In genomic region chr7:47139823-47140325, GRCm38 (mm10) we compare ENCODE assay signal across 24 mouse cellular contexts. TPM values are rescaled to one million over a fixed set of nuclear protein-coding genes. Genes with fewer than 3 reads are reported as not detected.
"Had no signal": no experiment of that assay in that cellular context is flagged by ENCODE, and none has a peak within 500 bp of the region (broad histone marks: within the 10 kb centered on the region; RNA-seq: fewer than 3 reads in every experiment).

No protein-coding gene starts in this region.

- H3K27ac ChIP-seq: layer of hippocampus, adult 2 months; limb, embryonic 10.5 days; limb, embryonic 13.5 days; liver, embryonic 12.5 days; liver, embryonic 15.5 days; lung, embryonic 15.5 days; neural tube, embryonic 13.5 days had no signal

- H3K36me3 ChIP-seq: limb, embryonic 10.5 days; limb, embryonic 13.5 days; liver, embryonic 12.5 days; liver, embryonic 15.5 days; lung, embryonic 15.5 days; neural tube, embryonic 13.5 days had no signal

- DNase-seq: kidney, adult 18-20 months; kidney, adult 9 months; kidney, postnatal 25 days; layer of hippocampus, adult 9-11 months; liver; lung, adult 18-20 months; lung, postnatal 10 days; lung, postnatal 36 days; midbrain, embryonic 14.5 days; retina, postnatal 1 day; right cerebral cortex, postnatal 25 days; spleen, adult 18-20 months; thymus, adult 18-20 months; thymus, postnatal 36 days had no signal

- H3K4me3 ChIP-seq: layer of hippocampus, adult 2 months; limb, embryonic 10.5 days; limb, embryonic 13.5 days; liver, embryonic 12.5 days; liver, embryonic 15.5 days; lung, embryonic 15.5 days; neural tube, embryonic 13.5 days had no signal

- ATAC-seq: liver, embryonic 12.5 days had no signal

- H3K4me1 ChIP-seq: limb, embryonic 10.5 days; limb, embryonic 13.5 days; liver, embryonic 12.5 days; liver, embryonic 15.5 days; lung, embryonic 15.5 days; neural tube, embryonic 13.5 days had no signal

- H3K9me3 ChIP-seq: limb, embryonic 10.5 days; limb, embryonic 13.5 days; liver, embryonic 12.5 days; liver, embryonic 15.5 days; lung, embryonic 15.5 days; neural tube, embryonic 13.5 days had no signal

- H3K4me2 ChIP-seq: limb, embryonic 13.5 days; liver, embryonic 12.5 days; liver, embryonic 15.5 days; lung, embryonic 15.5 days; midbrain, embryonic 11.5 days; neural tube, embryonic 13.5 days had no signal

- H3K9ac ChIP-seq: limb, embryonic 13.5 days; liver, embryonic 12.5 days; liver, embryonic 15.5 days; lung, embryonic 15.5 days; neural tube, embryonic 13.5 days had no signal

RNA-seq across cellular contexts. Expression of gene Ptpn5, which starts 6.4 kb away (rescaled TPM):
- total RNA-seq: megakaryocyte-erythroid progenitor cell, adult 5-6 weeks; neutrophil, adult 5-6 weeks had no signal
- polyA plus RNA-seq: liver, embryonic 12.5 days; liver, embryonic 15.5 days had no signal
